Mouse (Mus musculus) heart, postnatal 0 days (tissue): ENCODE data around the gene Mef2d.

Experiments
- CTCF ChIP-seq: IDR thresholded peaks from 2 replicates; pipeline ENCODE4 v1.5.1; 2016; ENCODE audit warnings: antibody characterized with exemption, control low read depth, low read depth
- EP300 ChIP-seq: IDR thresholded peaks from 2 replicates; pipeline ENCODE4 v1.6.1; 2016; ENCODE audit warnings: antibody characterized with exemption, low read depth

GRCm38 (mm10) chr3:88206500-88206899 lies 64.3 kb downstream of the Mef2d start:
- TF ChIP-seq EP300 (no peak), CTCF (no peak)
